Mouse (Mus musculus) urinary bladder, postnatal 4 days (tissue): Measurements from ENCODE around the gene Tcaf3.

Experiments
- DNase-seq, 2 experiments: peaks; one replicate each; pipeline ENCODE4 v3.0.0; 2021 to 2022; ENCODE audit warnings: low spot score in 2 of 2

Gene Tcaf3

DNA sequence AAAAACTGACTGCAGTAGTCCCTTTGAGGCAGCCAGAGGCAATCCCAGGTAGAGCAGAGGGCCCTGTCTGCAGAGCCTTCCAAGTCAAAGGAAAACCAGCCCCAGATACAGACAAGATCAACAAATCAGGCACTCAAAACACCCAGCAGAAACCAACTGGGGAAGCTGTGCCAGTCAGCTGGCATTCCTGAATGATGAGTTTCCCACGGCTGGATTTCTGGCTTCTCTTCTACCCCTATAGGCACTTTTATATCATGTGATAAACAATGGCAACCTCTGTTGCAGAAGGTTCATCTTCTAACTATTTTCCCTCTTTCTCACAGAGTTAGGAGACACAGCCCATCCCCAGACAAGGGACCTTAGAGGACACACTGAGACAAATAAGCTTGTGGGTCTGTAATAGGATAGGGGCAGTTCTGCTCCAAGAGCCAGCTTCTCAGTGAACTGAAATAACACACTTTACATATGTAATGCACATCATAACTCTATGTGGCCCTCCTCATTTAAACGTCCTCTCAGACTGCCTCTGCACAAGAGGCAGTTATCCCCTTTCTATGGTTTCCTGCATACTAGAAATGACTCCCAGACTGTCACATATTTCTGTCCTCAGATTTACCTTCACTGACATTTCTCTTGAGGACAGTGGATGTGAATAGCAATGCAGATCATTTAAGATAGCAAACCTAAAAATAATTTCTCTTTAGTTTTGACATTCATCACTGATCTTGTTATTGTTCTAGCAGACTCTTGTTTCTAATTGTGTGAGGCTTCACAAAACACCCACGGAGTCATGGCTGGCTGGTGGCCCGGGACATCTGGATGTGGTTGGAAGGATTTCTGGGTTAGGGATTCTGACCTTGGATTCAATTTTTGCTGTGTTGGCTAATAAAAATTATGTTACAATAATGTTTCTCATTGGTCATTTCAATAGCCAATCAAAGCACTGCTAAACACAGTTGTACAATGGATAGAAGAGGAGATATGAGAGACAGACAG, 55.2 kb downstream of the Tcaf3 start:
- no peak for DNase-seq

DNA sequence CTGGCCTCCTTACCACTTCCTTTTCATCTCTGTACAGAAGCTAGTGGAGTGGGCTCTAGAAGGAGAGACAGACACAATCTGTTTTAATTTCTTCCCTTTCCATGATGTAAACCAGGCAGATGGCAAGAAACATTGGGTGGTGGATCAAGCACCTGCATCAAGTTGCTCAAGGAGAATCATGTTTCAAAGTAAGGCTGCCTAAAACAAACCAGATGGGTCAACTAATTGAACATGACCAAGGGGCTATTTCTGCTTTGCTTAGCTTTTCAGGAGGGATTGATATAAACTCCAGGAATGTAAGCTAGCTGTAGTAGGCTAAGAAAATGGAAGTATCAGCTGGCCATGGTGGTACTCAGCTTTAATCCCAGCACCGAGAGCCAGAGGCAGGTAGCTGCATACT, 56.8 kb downstream of the Tcaf3 start:
- no peak for DNase-seq

DNA sequence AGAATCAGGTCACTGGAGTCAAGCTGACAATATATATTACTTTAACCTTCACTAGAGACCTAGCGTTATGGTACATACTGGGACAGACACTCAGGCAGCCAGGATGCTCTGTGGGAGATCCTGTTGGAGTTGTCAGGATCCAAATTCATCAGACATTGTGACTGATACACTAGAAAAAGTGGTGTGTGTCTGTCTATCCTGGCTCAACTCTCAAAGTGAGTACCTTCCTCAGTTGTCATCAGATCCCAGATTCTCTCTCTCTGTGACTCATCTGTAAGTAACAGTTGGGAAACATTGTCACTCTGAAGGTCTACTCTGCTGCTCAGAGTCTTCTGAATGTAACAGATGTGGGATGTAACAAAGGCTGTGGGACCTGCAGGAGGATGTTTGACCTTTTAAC, 57.8 kb downstream of the Tcaf3 start:
- no peak for DNase-seq
